Mouse (Mus musculus) liver, embryonic 14.5 days (tissue): ENCODE data around the gene Scgb1b30.

ENCODE experiments used
- CTCF ChIP-seq: IDR thresholded peaks from 2 replicates; pipeline ENCODE4 v1.5.1; 2016; ENCODE audit warnings: antibody characterized with exemption, low read depth, control low read depth
- EP300 ChIP-seq: IDR thresholded peaks from 2 replicates; pipeline ENCODE4 v1.6.1; 2016; ENCODE audit warnings: antibody characterized with exemption, low read depth

GRCm38 (mm10) chr7:34116601-34117000 lies 21.4 kb downstream of the Scgb1b30 start:
- TF ChIP-seq CTCF = no peak
- no peak for TF ChIP-seq EP300
